Mouse (Mus musculus): ENCODE data around the gene St6gal2. TPM values are rescaled to one million over a fixed set of nuclear protein-coding genes. Genes with fewer than 3 reads are reported as not detected.

St6gal2 gene
- not detected in 4 replicates for total RNA-seq (2023; ENCODE audit: inconsistent age)

DNA sequence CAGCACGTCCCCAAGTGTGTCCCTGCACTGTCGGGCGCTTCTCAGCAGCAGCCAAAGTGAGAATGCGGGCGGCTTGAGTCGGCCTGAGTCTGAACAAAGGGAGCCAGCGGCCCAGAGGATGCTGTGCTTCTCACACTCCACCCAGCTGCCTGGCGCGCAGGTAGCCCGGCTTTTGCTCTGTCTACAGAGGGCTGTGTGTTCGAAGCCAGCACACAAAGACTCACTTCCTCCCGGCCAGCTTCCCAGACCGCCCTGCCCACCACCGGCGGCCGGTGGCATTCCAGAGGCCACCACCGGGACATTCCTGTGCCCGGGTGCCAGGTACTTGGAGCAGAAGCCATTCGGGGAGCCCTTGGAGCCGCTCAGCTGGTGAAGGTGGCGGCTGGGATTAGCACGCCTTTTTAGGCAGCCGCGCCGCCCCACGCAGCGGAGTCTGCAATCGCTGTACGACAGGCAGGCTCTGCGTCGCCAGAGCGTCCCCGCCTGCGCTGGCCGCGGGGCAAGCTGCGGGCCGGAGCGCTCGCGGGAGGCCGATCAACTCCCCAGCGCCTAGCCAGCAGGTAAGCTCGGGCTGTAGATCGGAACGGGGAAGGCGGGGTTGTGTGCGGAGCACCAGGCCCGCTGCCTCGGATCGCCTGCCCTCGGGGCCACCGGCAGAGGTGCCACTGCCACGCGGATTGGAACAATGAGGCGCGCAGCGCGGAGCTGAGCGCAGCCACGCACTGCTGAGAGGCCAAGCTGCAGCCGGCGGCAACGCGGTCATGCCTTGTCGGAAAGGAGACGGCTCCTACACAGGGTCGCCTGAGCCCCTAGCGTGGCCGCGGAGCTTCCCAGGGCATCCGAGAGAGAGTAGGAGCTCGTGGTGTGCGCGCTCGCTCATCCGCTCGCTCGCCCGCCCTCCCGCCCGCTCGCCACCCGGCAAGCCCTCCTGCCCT is at the start of gene St6gal2:
TSS of gene St6gal2 (plus strand) at position 133 of the 935 bp plus-strand sequence.

Other genes with a start within 250 kb of the St6gal2 start
- not detected in 4 replicates for gene Vmn2r118, start 179.8 kb downstream of the St6gal2 start, total RNA-seq (2023; ENCODE audit: inconsistent age)